Mouse (Mus musculus): ENCODE measurements around the gene Phf13. TPM values are rescaled to one million over a fixed set of nuclear protein-coding genes. Genes with fewer than 3 reads are reported as not detected.

The Phf13 gene
- polyA plus RNA-seq, 2 experiments from 2014 or later = 1.8 to 5.0 TPM

Other genes starting within 250 kb of the Phf13 start
- 10 to 100 TPM; 32.6 to 41.5 TPM for gene Camta1, start 134.4 kb downstream of the Phf13 start, polyA plus RNA-seq (2017; shearing (Covaris generic))
- gene Dnajc11, start 62.6 kb downstream of the Phf13 start, polyA plus RNA-seq (2017; shearing (Covaris generic)) = 10 to 100 TPM; 25.8 to 42.0 TPM
- gene Thap3, start 7.3 kb downstream of the Phf13 start, polyA plus RNA-seq (2017; shearing (Covaris generic)) = 100 to 1,000 TPM; 126 to 167 TPM
- gene Klhl21, start 12.5 kb upstream of the Phf13 start, polyA plus RNA-seq (2017; shearing (Covaris generic)) = 1 to 10 TPM; 4.0 to 4.4 TPM
- 10 to 100 TPM; 19.9 to 26.7 TPM for gene Zbtb48, start 31.4 kb upstream of the Phf13 start, polyA plus RNA-seq (2017; shearing (Covaris generic))
- gene Tas1r1, start 42.3 kb upstream of the Phf13 start, polyA plus RNA-seq (2017; shearing (Covaris generic)) = not detected
- gene Nol9, start 43.1 kb upstream of the Phf13 start, polyA plus RNA-seq (2017; shearing (Covaris generic)) = 10 to 100 TPM; 11.3 to 14.9 TPM
- gene Plekhg5, start 76.2 kb upstream of the Phf13 start, polyA plus RNA-seq (2017; shearing (Covaris generic)) = 1 to 10 TPM; 1.7 to 2.4 TPM
- 100 to 1,000 TPM; 125 to 170 TPM for gene Tnfrsf25, start 119.7 kb upstream of the Phf13 start, polyA plus RNA-seq (2017; shearing (Covaris generic))
- gene Espn, start 156.1 kb upstream of the Phf13 start, polyA plus RNA-seq (2017; shearing (Covaris generic)) = 1 to 10 TPM; 9.5 to 9.9 TPM
- not detected for gene Hes2, start 162.6 kb upstream of the Phf13 start, polyA plus RNA-seq (2017; shearing (Covaris generic))
- gene Acot7, start 181.9 kb upstream of the Phf13 start, polyA plus RNA-seq (2017; shearing (Covaris generic)) = 100 to 1,000 TPM; 108 to 145 TPM